Mouse (Mus musculus) bone marrow, adult 2 months (tissue): ENCODE measurements around the gene Vps50. TPM values are rescaled to one million over a fixed set of nuclear protein-coding genes. Genes with fewer than 3 reads are reported as not detected.

Experiments
- polyA plus RNA-seq: library from polyadenylated mRNA; stranded (reverse); fragments of >200 nt; gene quantifications from 2 replicates; pipeline ENCODE4 v1.2.4, GENCODE M21; 2011; ENCODE audit warnings: low replicate concordance; ENCODE audit not compliant: missing spikeins, insufficient read depth, insufficient read length

The Vps50 gene
- polyA plus RNA-seq, 1 experiment: 16.0 TPM

Other genes starting within 250 kb of the Vps50 start
- 15.0 and 30.2 TPM in 2 replicates for gene Samd9l, start 98.8 kb upstream of the Vps50 start, polyA plus RNA-seq
- gene Hepacam2, start 84 bp upstream of the Vps50 start, polyA plus RNA-seq: not detected in 2 replicates